Mouse (Mus musculus) cortical plate, adult 2 months (tissue): ENCODE data around the gene Dusp15.

ENCODE experiments used
- CTCF ChIP-seq: fragments of 200-500 bp; IDR thresholded peaks from 2 replicates; pipeline ENCODE4 v1.5.1; 2011; ENCODE audit warnings: mild to moderate bottlenecking, control low read depth, low read length; ENCODE audit not compliant: insufficient read depth; ENCODE audit errors: extremely low read depth
- POLR2A ChIP-seq: fragments of 200-500 bp; IDR thresholded peaks from 2 replicates; pipeline ENCODE4 v1.6.1; 2011; ENCODE audit warnings: mild to moderate bottlenecking, low read length, control low read depth; ENCODE audit not compliant: insufficient read depth; ENCODE audit errors: extremely low read depth

GRCm38 (mm10) chr2:152931456-152932160, 19.9 kb downstream of the Dusp15 start:
- TF ChIP-seq CTCF: no peak
- TF ChIP-seq POLR2A: no peak
